Mouse (Mus musculus) olfactory bulb, adult 2 months (tissue): ENCODE results near the gene Sash1. TPM values are rescaled to one million over a fixed set of nuclear protein-coding genes. Genes with fewer than 3 reads are reported as not detected.

Source experiments
- H3K27ac ChIP-seq: fragments of 200-500 bp; 2 replicates; pipeline ENCODE4 v1.5.1; 2012; ENCODE audit warnings: low read depth, low read length; ENCODE audit not compliant: insufficient read depth
- H3K4me1 ChIP-seq: fragments of 200-500 bp; 2 replicates; pipeline ENCODE4 v1.6.1; 2012; ENCODE audit warnings: low read length; ENCODE audit not compliant: control insufficient read depth, insufficient read depth
- H3K4me3 ChIP-seq: fragments of 200-500 bp; 2 replicates; pipeline ENCODE4 v1.5.1; 2012; ENCODE audit warnings: mild to moderate bottlenecking, low read depth, low read length, moderate library complexity; ENCODE audit not compliant: insufficient read depth
- CTCF ChIP-seq: fragments of 200-500 bp; IDR thresholded peaks from 2 replicates; pipeline ENCODE4 v1.5.1; 2012; ENCODE audit warnings: low read depth, mild to moderate bottlenecking, low read length, moderate library complexity; ENCODE audit not compliant: insufficient read depth
- POLR2A ChIP-seq: fragments of 200-500 bp; IDR thresholded peaks from 2 replicates; pipeline ENCODE4 v1.6.1; 2012; ENCODE audit warnings: mild to moderate bottlenecking, low read depth, low read length, moderate library complexity; ENCODE audit not compliant: insufficient read depth
- WGBS: fragments of 180-500 bp; shearing (Covaris S2); methylation state at CpG from one replicate; pipeline ENCODE4 v1.1.7; 2018; 5-methylcytosine and 5-hydroxymethylcytosine counted together
- polyA plus RNA-seq: library from polyadenylated mRNA; stranded (reverse); fragments of >200 nt; gene quantifications from 2 replicates; pipeline ENCODE4 v1.2.4, GENCODE M21; 2012; ENCODE audit warnings: low replicate concordance; ENCODE audit not compliant: missing spikeins, insufficient read depth, insufficient read length

The Sash1 gene
- polyA plus RNA-seq, 1 experiment = not detected

DNA sequence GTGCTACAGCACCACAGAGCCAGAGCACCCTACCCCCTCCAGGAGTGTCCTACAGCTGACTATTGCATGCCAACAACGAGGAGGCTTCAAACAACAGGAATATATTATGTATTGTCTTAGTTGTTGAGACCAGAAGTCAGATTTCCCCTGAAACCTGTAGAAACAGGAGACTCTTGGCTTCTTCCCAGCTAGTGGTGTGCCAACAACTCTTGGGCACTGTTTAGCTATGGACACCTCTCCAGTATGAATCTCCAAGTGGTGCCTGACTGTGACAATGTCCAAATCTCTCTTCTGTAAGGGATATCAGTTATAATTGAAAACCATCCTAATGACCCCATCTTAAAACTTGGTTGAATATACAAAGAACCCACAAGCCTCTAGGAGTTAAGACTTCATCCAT, 13.9 kb downstream of the Sash1 start:
- 72% methylated on average over 1 of the region's 1 CpGs for WGBS
- TF ChIP-seq CTCF (no peak), POLR2A (no peak)
- Histone ChIP-seq H3K27ac (no peak overlapping the region), H3K4me3 (no peak overlapping the region), H3K4me1 (no peaks in the 10 kb centered on the region)

DNA sequence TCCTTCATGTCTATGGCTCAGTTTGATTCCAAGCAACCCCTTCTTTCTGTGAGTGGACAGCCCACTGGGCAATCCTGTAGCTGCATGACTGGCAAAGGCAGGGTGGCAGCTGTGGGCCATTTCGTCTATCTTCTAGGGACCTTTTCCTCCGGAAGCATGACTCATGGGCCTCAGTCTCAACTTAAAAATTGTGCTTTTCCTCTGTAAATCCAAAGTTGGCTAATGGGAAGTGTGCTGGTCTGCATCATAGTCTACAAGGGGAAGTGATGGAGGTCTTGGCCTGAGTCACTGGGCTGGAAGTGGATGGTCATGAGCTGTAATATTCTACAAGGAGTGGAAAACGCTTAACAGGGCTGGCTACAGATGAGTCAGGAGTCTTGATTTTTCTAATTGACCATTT, 15.5 kb downstream of the Sash1 start:
- no peak overlapping the region for H3K4me3 ChIP-seq
- H3K27ac ChIP-seq = no peak overlapping the region
- WGBS = 86% methylated on average over 3 of the region's 3 CpGs
- no peak for TF ChIP-seq CTCF
- peaks cover 3% of the 10 kb centered on the region; the same call in 1 of the 2 replicates for H3K4me1 ChIP-seq

DNA sequence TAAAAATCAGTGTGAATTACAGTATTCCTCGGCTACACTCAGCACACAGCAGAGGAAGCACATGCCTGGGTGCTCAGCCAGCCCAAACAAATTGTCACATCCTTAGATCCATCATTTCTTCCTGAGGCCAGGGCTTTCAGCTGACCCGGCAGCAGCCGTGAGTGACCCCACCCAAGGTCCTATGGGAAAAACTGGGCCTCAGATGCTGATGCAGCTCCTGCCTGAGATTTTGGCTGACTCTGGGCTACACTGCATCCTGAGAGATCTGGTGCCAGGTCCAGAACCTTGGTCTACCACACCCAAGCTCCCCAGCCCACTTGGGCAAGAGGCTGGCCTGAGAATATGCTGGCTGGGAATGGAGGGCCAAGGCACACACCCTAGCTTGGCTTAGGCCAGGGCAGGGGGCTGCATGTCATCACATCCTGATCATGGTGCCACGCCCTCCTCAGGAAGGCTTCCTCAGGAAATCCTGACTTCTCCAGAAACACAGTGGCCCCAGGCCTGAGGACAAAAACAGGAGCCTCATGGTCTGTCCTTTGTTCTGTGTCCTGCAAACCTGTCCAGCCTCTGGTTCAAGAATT, 19.7 kb downstream of the Sash1 start:
- 87% methylated on average over 4 of the region's 4 CpGs for WGBS
- Histone ChIP-seq H3K4me1 (peaks cover 3% of the 10 kb centered on the region; the same call in 1 of the 2 replicates), H3K27ac (no peak overlapping the region), H3K4me3 (no peak overlapping the region)
- TF ChIP-seq CTCF = no peak
- no peak for TF ChIP-seq POLR2A

DNA sequence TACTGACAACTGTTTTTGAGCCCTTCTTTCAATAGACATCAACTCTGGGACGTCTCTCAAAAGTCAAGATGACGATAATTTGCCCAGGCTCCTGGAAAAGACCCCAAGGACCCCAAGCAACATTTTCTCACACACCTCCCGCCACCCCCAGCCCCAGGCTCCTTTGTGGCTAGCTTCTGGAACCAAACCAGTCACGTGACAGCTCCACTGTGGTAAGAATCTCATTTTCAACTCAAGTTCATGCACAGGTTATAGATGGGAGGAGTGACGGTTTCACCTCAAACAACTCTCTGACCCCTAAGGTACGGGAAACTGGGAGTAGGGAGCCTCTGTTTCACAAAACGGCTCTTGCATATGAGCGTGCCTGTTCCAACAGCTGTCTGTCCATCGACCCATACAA, 25.2 kb downstream of the Sash1 start:
- Histone ChIP-seq H3K4me1 (no peaks in the 10 kb centered on the region), H3K4me3 (no peak overlapping the region), H3K27ac (no peak overlapping the region)
- no peak for TF ChIP-seq POLR2A
- TF ChIP-seq CTCF = no peak
- 81% methylated on average over 9 of the region's 9 CpGs for WGBS

DNA sequence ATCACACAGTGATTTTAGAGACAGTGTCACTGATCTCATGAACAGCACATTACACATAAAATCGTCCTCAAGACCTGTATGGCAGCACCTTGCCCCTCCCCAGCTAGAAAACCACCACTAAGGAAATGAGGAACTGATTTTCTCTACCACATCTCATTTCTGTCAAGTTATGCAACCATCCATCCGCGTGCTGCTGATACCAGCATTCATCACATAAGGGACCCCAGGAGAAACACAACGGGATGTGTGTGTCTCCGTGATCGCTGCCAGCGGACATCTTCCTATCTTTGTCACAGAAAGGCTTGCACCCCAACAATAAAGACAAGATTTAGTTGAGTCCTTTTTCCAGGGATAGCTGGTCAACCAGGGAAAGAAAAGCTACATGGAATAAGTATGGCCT, 27.2 kb downstream of the Sash1 start:
- Histone ChIP-seq H3K27ac (no peak overlapping the region), H3K4me3 (no peak overlapping the region), H3K4me1 (no peaks in the 10 kb centered on the region)
- TF ChIP-seq CTCF = no peak
- no peak for TF ChIP-seq POLR2A
- 95% methylated on average over 7 of the region's 7 CpGs for WGBS

DNA sequence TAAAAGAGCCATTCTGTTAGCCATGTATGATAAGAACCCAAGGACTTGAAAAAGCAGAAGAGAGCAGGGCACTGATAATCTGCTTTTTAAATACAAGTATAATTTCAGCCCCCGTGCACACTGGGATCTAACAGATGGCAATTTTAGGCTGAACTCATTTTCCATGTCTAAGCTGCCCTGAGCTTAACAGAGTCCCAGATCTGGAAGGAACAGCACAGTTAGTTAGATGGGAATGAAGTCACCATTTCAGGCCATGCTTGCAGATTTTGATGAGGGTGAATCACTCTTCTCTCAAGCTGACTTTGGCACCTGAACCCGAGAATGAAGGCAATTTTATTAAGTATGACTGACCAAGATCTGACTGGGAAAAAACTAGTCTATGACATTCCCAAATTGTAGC, 28.9 kb downstream of the Sash1 start:
- Histone ChIP-seq H3K27ac (no peak overlapping the region), H3K4me3 (no peak overlapping the region), H3K4me1 (no peaks in the 10 kb centered on the region)
- 81% methylated on average over 2 of the region's 2 CpGs for WGBS
- TF ChIP-seq POLR2A (no peak), CTCF (no peak)

DNA sequence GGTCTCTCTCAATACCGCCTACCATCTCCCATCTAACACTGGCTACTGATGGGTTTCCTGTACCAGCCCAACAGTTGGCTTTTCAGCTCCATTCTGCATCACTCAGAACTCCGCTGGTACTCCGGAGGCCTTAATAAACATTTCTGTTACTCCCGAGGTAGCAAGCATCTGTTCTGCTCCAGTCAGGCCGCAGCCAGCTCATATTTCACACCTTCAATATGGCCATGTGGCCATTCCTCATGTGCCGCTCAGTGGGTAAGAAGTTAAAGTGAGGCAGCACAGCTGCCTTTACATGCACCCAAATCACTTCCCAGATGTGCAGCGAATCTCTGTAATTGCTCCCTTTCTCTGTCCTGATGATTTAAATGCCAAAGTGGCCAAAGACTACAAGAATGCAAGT, 32.5 kb downstream of the Sash1 start:
- Histone ChIP-seq H3K4me1 (peaks cover 3% of the 10 kb centered on the region; the same call in 1 of the 2 replicates), H3K4me3 (no peak overlapping the region), H3K27ac (no peak overlapping the region)
- no peak for TF ChIP-seq POLR2A
- no peak for TF ChIP-seq CTCF
- WGBS = 91% methylated on average over 7 of the region's 7 CpGs

DNA sequence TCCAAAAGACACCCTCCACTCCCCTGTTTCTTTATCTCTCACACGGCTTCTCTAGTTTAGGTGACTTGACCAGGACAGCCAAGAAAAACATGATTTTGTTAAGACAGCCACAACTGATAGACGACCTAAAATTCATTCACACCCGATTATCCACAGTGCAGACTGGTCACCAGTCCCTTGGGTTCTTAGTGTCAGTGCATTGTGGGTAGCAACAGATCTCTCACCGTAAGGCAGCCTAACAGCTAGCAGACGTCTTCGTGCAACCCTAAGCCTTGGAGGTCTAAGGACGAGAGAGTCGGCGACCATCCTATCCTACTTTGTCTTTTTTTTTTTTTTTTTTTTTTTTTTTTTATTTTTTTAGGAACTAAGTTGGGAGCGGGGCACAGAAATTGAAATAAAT, 34.2 kb downstream of the Sash1 start:
- WGBS = 92% methylated on average over 10 of the region's 10 CpGs

DNA sequence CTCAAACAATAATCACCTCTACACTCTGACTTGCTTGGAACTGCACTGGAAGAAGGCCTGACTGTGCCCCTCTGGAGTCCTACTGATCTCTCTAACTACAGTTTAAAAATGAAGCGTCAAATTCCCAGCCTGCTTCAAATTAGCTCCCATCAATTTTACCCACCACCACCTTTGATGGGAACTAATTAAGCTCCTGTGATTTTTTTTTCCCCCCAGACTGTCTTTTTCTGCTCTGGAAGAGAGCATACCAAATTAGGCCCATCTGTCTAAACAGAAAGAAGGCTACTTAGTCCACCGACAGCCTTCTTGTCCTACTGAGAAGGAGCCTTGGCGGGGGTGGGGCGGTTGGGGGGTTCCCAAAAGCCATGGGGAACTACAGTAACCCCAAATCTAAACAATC, 37.9 kb downstream of the Sash1 start:
- TF ChIP-seq CTCF (no peak), POLR2A (no peak)
- WGBS = 82% methylated on average over 4 of the region's 4 CpGs
- no peak overlapping the region for H3K4me3 ChIP-seq
- no peak overlapping the region for H3K27ac ChIP-seq
- H3K4me1 ChIP-seq = peaks cover 8% of the 10 kb centered on the region; the same call in 1 of the 2 replicates

More for the DNA sequence above, 34.2 kb downstream of the Sash1 start:
- Histone ChIP-seq H3K27ac (no peak overlapping the region), H3K4me1 (peaks cover 3% of the 10 kb centered on the region; the same call in 1 of the 2 replicates), H3K4me3 (no peak overlapping the region)
- TF ChIP-seq CTCF (no peak), POLR2A (no peak)

DNA sequence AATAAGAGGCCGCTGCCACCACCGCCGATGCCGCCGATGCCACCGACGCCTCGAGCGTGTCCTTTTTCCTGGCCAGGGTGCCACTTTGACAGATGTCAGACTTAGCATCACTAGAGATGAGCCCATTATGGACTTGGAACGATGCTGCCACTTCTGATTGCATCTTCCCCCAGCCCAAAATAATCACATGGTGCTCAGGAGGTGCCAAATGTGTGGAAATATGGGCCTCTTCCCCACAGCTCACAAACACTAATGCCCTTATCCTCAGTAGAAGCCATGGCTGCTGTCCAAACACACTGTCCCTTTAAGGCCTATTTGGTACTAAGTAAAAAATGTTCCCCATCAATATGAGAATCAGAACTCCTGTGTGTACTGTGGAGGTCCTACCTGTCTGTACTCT, 39.6 kb downstream of the Sash1 start:
- no peak overlapping the region for H3K27ac ChIP-seq
- H3K4me3 ChIP-seq = no peak overlapping the region
- H3K4me1 ChIP-seq = peaks cover 8% of the 10 kb centered on the region; the same call in 1 of the 2 replicates
- no peak for TF ChIP-seq CTCF
- no peak for TF ChIP-seq POLR2A
- WGBS = 93% methylated on average over 10 of the region's 10 CpGs
